Mouse (Mus musculus): ENCODE data around the gene Cxcr2.

Gene Cxcr2

GRCm38 (mm10) chr1:74196621-74197419 lies 43.0 kb downstream of the Cxcr2 start:
- in situ Hi-C loops (cut with MboI, MseI) = no loop called here

GRCm38 (mm10) chr1:74197726-74198470 lies 44.1 kb downstream of the Cxcr2 start:
- in situ Hi-C loops (cut with MboI, MseI) = no loop called here

GRCm38 (mm10) chr1:74199046-74199445 lies 45.3 kb downstream of the Cxcr2 start:
- in situ Hi-C loops (cut with MboI, MseI) = no loop called here

GRCm38 (mm10) chr1:74201048-74201844 lies 47.5 kb downstream of the Cxcr2 start:
- in situ Hi-C loops (cut with MboI, MseI) = loop anchor here in 1 of 2 experiments (5.0 kb wide), 1 partner anchor 36 kb away; the partner anchor contains the start of gene Arpc2

GRCm38 (mm10) chr1:74203457-74203856 lies 49.7 kb downstream of the Cxcr2 start:
- in situ Hi-C loops (cut with MboI, MseI) = loop anchor here in 1 of 2 experiments (5.0 kb wide), 1 partner anchor 34 kb away; the partner anchor contains the start of gene Arpc2

- in situ Hi-C loops (cut with MboI, MseI) = loop anchor here in 1 of 2 experiments (5.0 kb wide), 1 partner anchor 181 kb away; no protein-coding TSS in a partner anchor
Observed at GRCm38 (mm10) chr1:74205881-74206280, 52.1 kb downstream of the Cxcr2 start.

GRCm38 (mm10) chr1:74206642-74207041 lies 52.9 kb downstream of the Cxcr2 start:
- in situ Hi-C loops (cut with MboI, MseI) = loop anchor here in 1 of 2 experiments (5.0 kb wide), 1 partner anchor 181 kb away; no protein-coding TSS in a partner anchor

GRCm38 (mm10) chr1:74207906-74208305 lies 54.1 kb downstream of the Cxcr2 start:
- in situ Hi-C loops (cut with MboI, MseI) = loop anchor here in 1 of 2 experiments (5.0 kb wide), 1 partner anchor 179 kb away; no protein-coding TSS in a partner anchor

- in situ Hi-C loops (cut with MboI, MseI) = loop anchor here in 1 of 2 experiments (5.0 kb wide), 1 partner anchor 178 kb away; no protein-coding TSS in a partner anchor
Observed at GRCm38 (mm10) chr1:74208941-74209340, 55.2 kb downstream of the Cxcr2 start.
